Mouse (Mus musculus) adrenal gland, postnatal 10 days (tissue): ENCODE results near the gene 1700018F24Rik. TPM values are rescaled to one million over a fixed set of nuclear protein-coding genes. Genes with fewer than 3 reads are reported as not detected.
A peak's percentile ranks its signal among the peaks of the same experiment; 100 is the strongest.
"Not testable (repeated sequence)": the region's sequence is repeated elsewhere in the genome, so short reads cannot be mapped to it uniquely, and the experiment has no call there.

ENCODE experiments used
- DNase-seq: peaks from one replicate; pipeline ENCODE4 v3.0.0; 2021; ENCODE audit warnings: mixed read lengths
- total RNA-seq, 2 experiments: library from RNA; stranded (reverse); gene quantifications; 2 replicates each; pipeline ENCODE4 v1.2.3; 2021

The 1700018F24Rik gene
- total RNA-seq, 2 experiments from 2014 or later = not detected

- DNase-seq = not testable (repeated sequence)
Observed at GRCm38 (mm10) chr5:145083201-145083600, 40.4 kb downstream of the 1700018F24Rik start.

- DNase-seq = peak; percentile 97
Observed at GRCm38 (mm10) chr5:145083632-145084451, 41.1 kb downstream of the 1700018F24Rik start, which contains the start of the genes Arpc1a and Kpna7. TSS of gene Arpc1a (plus strand) at chr5:145083830. TSS of gene Kpna7 (minus strand) at chr5:145084030.

GRCm38 (mm10) chr5:145084822-145085221 is 42.0 kb downstream of the 1700018F24Rik start:
- DNase-seq = no peak

GRCm38 (mm10) chr5:145088186-145088585 is 45.4 kb downstream of the 1700018F24Rik start:
- DNase-seq = no peak

- no peak for DNase-seq
Observed at GRCm38 (mm10) chr5:145089878-145090277, 47.1 kb downstream of the 1700018F24Rik start.

Other genes starting within 250 kb of the 1700018F24Rik start
- 10 to 100 TPM; 20.6 to 23.4 TPM for gene Smurf1, start 77.1 kb upstream of the 1700018F24Rik start, total RNA-seq
- not detected for gene Gm4871, start 10.2 kb upstream of the 1700018F24Rik start, total RNA-seq
- 100 to 1,000 TPM; 102 to 106 TPM for gene Arpc1a, start 40.8 kb downstream of the 1700018F24Rik start, total RNA-seq
- not detected for gene Kpna7, start 41.0 kb downstream of the 1700018F24Rik start, total RNA-seq
- gene Arpc1b, start 71.2 kb downstream of the 1700018F24Rik start, total RNA-seq = 100 to 1,000 TPM; 212 to 226 TPM
- gene Pdap1, start 97.2 kb downstream of the 1700018F24Rik start, total RNA-seq = 10 to 100 TPM; 74.5 to 80.9 TPM
- 100 to 1,000 TPM in 1 of 2 experiments, 10 to 100 TPM in 1; 97.3 to 102 TPM for gene Bud31, start 97.4 kb downstream of the 1700018F24Rik start, total RNA-seq
- gene Ptcd1, start 124.1 kb downstream of the 1700018F24Rik start, total RNA-seq = 10 to 100 TPM; 21.7 to 29.0 TPM
- gene Cpsf4, start 124.2 kb downstream of the 1700018F24Rik start, total RNA-seq = 10 to 100 TPM; 20.2 to 22.7 TPM
- 100 to 1,000 TPM; 810 to 842 TPM for gene Atp5j2, start 149.1 kb downstream of the 1700018F24Rik start, total RNA-seq
- 1 to 10 TPM; 7.1 to 9.8 TPM for gene Zkscan14, start 158.9 kb downstream of the 1700018F24Rik start, total RNA-seq
- gene Zkscan5, start 161.6 kb downstream of the 1700018F24Rik start, total RNA-seq = 10 to 100 TPM; 12.2 to 12.3 TPM
- 10 to 100 TPM; 41.1 to 48.9 TPM for gene Zfp655, start 188.7 kb downstream of the 1700018F24Rik start, total RNA-seq
- gene Zscan25, start 237.5 kb downstream of the 1700018F24Rik start, total RNA-seq = 10 to 100 TPM; 15.3 to 20.4 TPM